Mouse (Mus musculus) liver, embryonic 12.5 days (tissue): ENCODE data around the gene Mfsd6. TPM values are rescaled to one million over a fixed set of nuclear protein-coding genes. Genes with fewer than 3 reads are reported as not detected.

Experiments
- ATAC-seq: fragments of 200-750 bp; cut with Nextera tagmentation; 2 replicates; pipeline ENCODE4 v1.8.0; 2017; ENCODE audit warnings: moderate number of reproducible peaks, mild to moderate bottlenecking, moderate library complexity
- H3K27ac ChIP-seq: fragments of 300-500 bp; sonication (generic); 2 replicates; pipeline ENCODE4 v1.5.1; 2016; ENCODE audit warnings: mild to moderate bottlenecking
- H3K27me3 ChIP-seq: fragments of 300-500 bp; sonication (generic); replicated peaks from 2 replicates; pipeline ENCODE4 v1.6.1; 2016; ENCODE audit warnings: mild to moderate bottlenecking, moderate library complexity
- H3K36me3 ChIP-seq: fragments of 300-500 bp; sonication (generic); 2 replicates; pipeline ENCODE4 v1.6.1; 2016; ENCODE audit warnings: mild to moderate bottlenecking, moderate library complexity
- H3K4me1 ChIP-seq: fragments of 300-500 bp; sonication (generic); 2 replicates; pipeline ENCODE4 v1.6.1; 2016
- H3K4me2 ChIP-seq: fragments of 300-500 bp; sonication (generic); 2 replicates; pipeline ENCODE4 v1.6.1; 2016; ENCODE audit warnings: mild to moderate bottlenecking, moderate library complexity
- H3K4me3 ChIP-seq: fragments of 300-500 bp; sonication (generic); 2 replicates; pipeline ENCODE4 v1.5.1; 2016; ENCODE audit warnings: mild to moderate bottlenecking, moderate library complexity
- H3K9ac ChIP-seq: fragments of 300-500 bp; sonication (generic); 2 replicates; pipeline ENCODE4 v1.6.1; 2016; ENCODE audit warnings: mild to moderate bottlenecking, moderate library complexity
- H3K9me3 ChIP-seq: fragments of 300-500 bp; sonication (generic); replicated peaks from 2 replicates; pipeline ENCODE4 v1.6.1; 2016; ENCODE audit warnings: mild to moderate bottlenecking, moderate library complexity
- WGBS: fragments of 180-500 bp; shearing (Covaris S2); methylation state at CpG from one replicate; pipeline ENCODE4 v1.1.7; 2016; ENCODE audit not compliant: insufficient replicate concordance; 5-methylcytosine and 5-hydroxymethylcytosine counted together
- polyA plus RNA-seq: library from polyadenylated mRNA; unstranded; fragments of >200 nt; fragmentation: Nextera tagmentation; extraction: Ambion mirVana; gene quantifications from 2 replicates; pipeline ENCODE4 v1.2.1, GENCODE M21; 2016

The Mfsd6 gene
- polyA plus RNA-seq, 1 experiment from 2014 or later, result 0.25 TPM

- Histone ChIP-seq H3K36me3 (no peaks in the 10 kb centered on the region), H3K9me3 (no peaks in the 10 kb centered on the region), H3K27ac (no peak overlapping the region), H3K4me2 (no peak overlapping the region), H3K4me1 (peaks cover 4% of the 10 kb centered on the region; the same call in 1 of the 2 replicates), H3K27me3 (no peaks in the 10 kb centered on the region), H3K4me3 (no peak overlapping the region), H3K9ac (no peak overlapping the region)
- WGBS, result 72% methylated on average over 7 of the region's 7 CpGs
- no peak for ATAC-seq
These were observed 69.1 kb downstream of the Mfsd6 start for GRCm38 (mm10) chr1:52658160-52658559.

- Histone ChIP-seq H3K9ac (no peak overlapping the region), H3K9me3 (no peaks in the 10 kb centered on the region), H3K4me3 (no peak overlapping the region), H3K4me1 (peaks cover 6% of the 10 kb centered on the region; the same call in 1 of the 2 replicates), H3K27ac (no peak overlapping the region), H3K4me2 (no peak overlapping the region), H3K27me3 (no peaks in the 10 kb centered on the region), H3K36me3 (peaks cover 6% of the 10 kb centered on the region; the same call in 1 of the 2 replicates)
- WGBS, result 41% methylated on average over 4 of the region's 4 CpGs
- no peak for ATAC-seq
These were observed 72.1 kb downstream of the Mfsd6 start for GRCm38 (mm10) chr1:52655153-52655552.

- WGBS, result 40% methylated on average over 1 of the region's 1 CpGs
- Histone ChIP-seq H3K27me3 (no peaks in the 10 kb centered on the region), H3K36me3 (peaks cover 18% of the 10 kb centered on the region), H3K9me3 (no peaks in the 10 kb centered on the region), H3K4me3 (no peak overlapping the region), H3K27ac (no peak overlapping the region), H3K9ac (no peak overlapping the region), H3K4me1 (peaks cover 6% of the 10 kb centered on the region; the same call in 1 of the 2 replicates), H3K4me2 (no peak overlapping the region)
- ATAC-seq, result no peak
These were observed 73.9 kb downstream of the Mfsd6 start for GRCm38 (mm10) chr1:52653366-52653765.

DNA sequence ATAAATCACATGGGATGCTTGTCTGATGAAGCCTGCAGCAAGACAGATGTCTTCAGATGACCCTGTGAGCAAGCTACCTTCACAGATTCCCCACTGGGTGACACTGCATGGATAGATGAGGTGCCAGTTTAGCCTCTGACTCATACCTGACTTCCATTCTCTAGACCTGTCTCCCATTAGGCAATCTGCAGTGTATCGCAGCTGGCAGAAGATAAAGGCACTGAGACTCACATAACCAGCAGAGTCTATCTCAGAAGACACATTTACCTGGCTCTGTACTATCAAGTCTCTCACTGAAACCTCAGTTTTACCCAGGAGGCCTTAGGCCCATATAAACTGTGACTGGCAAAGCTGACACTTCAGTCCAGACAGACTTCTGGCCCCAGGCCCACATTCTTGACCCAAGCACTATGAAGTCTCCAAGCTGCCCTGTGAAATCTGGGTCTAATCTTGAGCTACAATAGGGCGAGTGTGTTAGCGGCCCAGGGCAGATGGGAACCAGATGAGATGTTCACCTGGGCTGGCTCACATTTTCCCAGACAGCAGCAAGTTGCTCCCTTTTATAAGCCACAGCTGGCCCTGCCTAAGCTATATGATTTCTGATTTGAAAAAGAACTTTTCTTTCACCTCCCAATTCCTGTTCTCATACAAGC is 74.5 kb downstream of the Mfsd6 start:
- Histone ChIP-seq H3K36me3 (peaks cover 18% of the 10 kb centered on the region), H3K4me2 (no peak overlapping the region), H3K27me3 (no peaks in the 10 kb centered on the region), H3K9ac (no peak overlapping the region), H3K9me3 (no peaks in the 10 kb centered on the region), H3K4me3 (no peak overlapping the region), H3K4me1 (peaks cover 6% of the 10 kb centered on the region; the same call in 1 of the 2 replicates), H3K27ac (no peak overlapping the region)
- ATAC-seq, result no peak
- whole genome bisulfite sequencing, result 41% methylated on average over 3 of the region's 3 CpGs

GRCm38 (mm10) chr1:52650066-52650465 is 77.2 kb downstream of the Mfsd6 start:
- peaks cover 6% of the 10 kb centered on the region; the same call in 1 of the 2 replicates for H3K4me1 ChIP-seq
- WGBS, result 72% methylated on average over 5 of the region's 5 CpGs
- no peaks in the 10 kb centered on the region for H3K27me3 ChIP-seq
- peaks cover 21% of the 10 kb centered on the region for H3K36me3 ChIP-seq
- H3K4me3 ChIP-seq, result no peak overlapping the region
- no peak for ATAC-seq
- H3K9me3 ChIP-seq, result no peaks in the 10 kb centered on the region
- no peak overlapping the region for H3K9ac ChIP-seq
- H3K27ac ChIP-seq, result no peak overlapping the region
- no peak overlapping the region for H3K4me2 ChIP-seq

- Histone ChIP-seq H3K9ac (no peak overlapping the region), H3K27me3 (no peaks in the 10 kb centered on the region), H3K27ac (no peak overlapping the region), H3K9me3 (no peaks in the 10 kb centered on the region), H3K4me3 (no peak overlapping the region), H3K4me2 (no peak overlapping the region), H3K36me3 (peaks cover 21% of the 10 kb centered on the region), H3K4me1 (peaks cover 4% of the 10 kb centered on the region; the same call in 1 of the 2 replicates)
- ATAC-seq, result no peak
- 64% methylated on average over 11 of the region's 11 CpGs for WGBS
These were observed 78.9 kb downstream of the Mfsd6 start for GRCm38 (mm10) chr1:52648153-52649027.

- H3K27ac ChIP-seq, result no peak overlapping the region
- no peak overlapping the region for H3K9ac ChIP-seq
- 71% methylated on average over 4 of the region's 4 CpGs for WGBS
- H3K4me1 ChIP-seq, result no peaks in the 10 kb centered on the region
- H3K36me3 ChIP-seq, result peaks cover 17% of the 10 kb centered on the region
- no peak overlapping the region for H3K4me2 ChIP-seq
- no peaks in the 10 kb centered on the region for H3K9me3 ChIP-seq
- ATAC-seq, result no peak
- no peaks in the 10 kb centered on the region for H3K27me3 ChIP-seq
- H3K4me3 ChIP-seq, result no peak overlapping the region
These were observed 86.5 kb downstream of the Mfsd6 start for GRCm38 (mm10) chr1:52640736-52641135.

DNA sequence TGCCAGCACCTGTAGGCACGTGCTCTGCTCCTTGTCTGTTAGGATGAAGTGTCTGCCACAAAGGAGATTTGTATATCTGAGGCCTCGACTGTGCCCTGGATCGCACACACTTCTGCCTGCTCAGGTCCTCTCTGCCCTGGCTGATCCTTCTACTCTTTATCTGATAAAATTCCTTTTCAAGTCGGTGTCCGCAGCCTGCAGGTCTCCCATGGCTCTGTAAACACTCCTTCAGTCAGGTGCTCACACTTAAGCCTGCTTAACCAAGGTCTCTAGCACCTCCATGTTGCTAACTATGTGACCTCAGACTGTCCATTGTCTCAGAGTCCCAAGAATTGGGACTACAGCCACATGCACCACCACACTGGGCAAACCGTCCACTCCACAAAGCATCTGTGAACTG is 87.0 kb downstream of the Mfsd6 start:
- no peak overlapping the region for H3K9ac ChIP-seq
- WGBS, result 71% methylated on average over 6 of the region's 6 CpGs
- no peak overlapping the region for H3K4me2 ChIP-seq
- ATAC-seq, result no peak
- H3K27me3 ChIP-seq, result no peaks in the 10 kb centered on the region
- no peaks in the 10 kb centered on the region for H3K4me1 ChIP-seq
- no peaks in the 10 kb centered on the region for H3K9me3 ChIP-seq
- H3K4me3 ChIP-seq, result no peak overlapping the region
- no peak overlapping the region for H3K27ac ChIP-seq
- peaks cover 17% of the 10 kb centered on the region for H3K36me3 ChIP-seq

GRCm38 (mm10) chr1:52639090-52639489 is 88.2 kb downstream of the Mfsd6 start:
- 76% methylated on average over 7 of the region's 7 CpGs for WGBS
- Histone ChIP-seq H3K4me1 (no peaks in the 10 kb centered on the region), H3K9ac (no peak overlapping the region), H3K36me3 (peaks cover 19% of the 10 kb centered on the region), H3K27ac (no peak overlapping the region), H3K4me2 (no peak overlapping the region), H3K9me3 (no peaks in the 10 kb centered on the region), H3K27me3 (no peaks in the 10 kb centered on the region), H3K4me3 (no peak overlapping the region)
- ATAC-seq, result no peak

GRCm38 (mm10) chr1:52638101-52638500 is 89.2 kb downstream of the Mfsd6 start:
- 78% methylated on average over 2 of the region's 2 CpGs for WGBS
- H3K4me1 ChIP-seq, result no peaks in the 10 kb centered on the region
- peaks cover 19% of the 10 kb centered on the region for H3K36me3 ChIP-seq
- no peak overlapping the region for H3K4me3 ChIP-seq
- H3K9ac ChIP-seq, result no peak overlapping the region
- H3K27me3 ChIP-seq, result no peaks in the 10 kb centered on the region
- ATAC-seq, result no peak
- no peak overlapping the region for H3K27ac ChIP-seq
- no peaks in the 10 kb centered on the region for H3K9me3 ChIP-seq
- H3K4me2 ChIP-seq, result no peak overlapping the region

DNA sequence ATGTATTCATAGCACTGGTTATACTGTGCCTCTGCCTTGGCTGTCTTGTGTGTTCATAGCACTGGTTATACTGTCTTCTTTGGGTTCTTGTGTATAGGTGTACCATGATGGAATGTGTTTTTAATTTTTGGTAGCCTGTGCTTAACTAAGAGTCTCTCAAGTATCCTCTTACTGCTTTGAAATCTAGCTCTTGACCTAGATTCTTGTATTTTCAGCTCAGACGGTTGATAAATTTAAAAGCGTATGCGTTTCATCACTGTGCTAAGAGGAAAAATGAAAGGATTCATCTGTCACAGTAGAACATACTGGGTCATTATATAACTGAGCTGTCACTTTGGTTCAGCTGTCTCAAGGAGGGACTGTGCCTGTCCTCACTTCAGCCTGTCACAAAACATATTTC is 91.3 kb downstream of the Mfsd6 start:
- Histone ChIP-seq H3K27ac (no peak overlapping the region), H3K27me3 (no peaks in the 10 kb centered on the region), H3K4me3 (no peak overlapping the region), H3K36me3 (peaks cover 16% of the 10 kb centered on the region), H3K9me3 (no peaks in the 10 kb centered on the region), H3K4me2 (no peak overlapping the region), H3K4me1 (peaks cover 13% of the 10 kb centered on the region; the same call in 1 of the 2 replicates), H3K9ac (no peak overlapping the region)
- 90% methylated on average over 3 of the region's 3 CpGs for WGBS
- no peak for ATAC-seq

DNA sequence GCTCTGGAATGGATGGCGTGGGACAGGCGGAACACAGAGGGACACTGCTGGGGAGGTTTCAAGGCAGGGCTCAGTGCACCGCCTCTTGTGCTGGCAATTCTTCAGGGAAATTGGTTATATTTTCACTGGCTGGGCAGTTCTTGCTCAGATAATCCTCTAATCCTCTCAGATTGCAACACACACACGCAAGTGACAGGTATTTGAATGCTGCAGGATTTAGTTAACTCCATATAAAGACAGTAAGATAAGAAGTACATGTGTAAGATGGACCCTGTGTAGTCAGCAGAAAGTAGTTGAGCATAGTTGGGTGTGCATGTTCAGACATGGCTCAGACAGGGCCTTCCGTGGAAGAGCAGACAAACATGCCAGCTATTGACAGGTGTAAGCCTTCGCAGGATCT is 93.0 kb downstream of the Mfsd6 start:
- peaks cover 10% of the 10 kb centered on the region for H3K36me3 ChIP-seq
- no peak overlapping the region for H3K27ac ChIP-seq
- peaks cover 13% of the 10 kb centered on the region; the same call in 1 of the 2 replicates for H3K4me1 ChIP-seq
- H3K9me3 ChIP-seq, result no peaks in the 10 kb centered on the region
- H3K4me2 ChIP-seq, result no peak overlapping the region
- no peak for ATAC-seq
- no peak overlapping the region for H3K9ac ChIP-seq
- WGBS, result 80% methylated on average over 6 of the region's 6 CpGs
- H3K27me3 ChIP-seq, result no peaks in the 10 kb centered on the region
- H3K4me3 ChIP-seq, result no peak overlapping the region
